Mouse (Mus musculus): ENCODE results near the gene 1700019N19Rik. TPM values are rescaled to one million over a fixed set of nuclear protein-coding genes. Genes with fewer than 3 reads are reported as not detected.

1700019N19Rik gene
- not detected in 2 replicates for polyA plus RNA-seq (2012; rRNA removed)

DNA sequence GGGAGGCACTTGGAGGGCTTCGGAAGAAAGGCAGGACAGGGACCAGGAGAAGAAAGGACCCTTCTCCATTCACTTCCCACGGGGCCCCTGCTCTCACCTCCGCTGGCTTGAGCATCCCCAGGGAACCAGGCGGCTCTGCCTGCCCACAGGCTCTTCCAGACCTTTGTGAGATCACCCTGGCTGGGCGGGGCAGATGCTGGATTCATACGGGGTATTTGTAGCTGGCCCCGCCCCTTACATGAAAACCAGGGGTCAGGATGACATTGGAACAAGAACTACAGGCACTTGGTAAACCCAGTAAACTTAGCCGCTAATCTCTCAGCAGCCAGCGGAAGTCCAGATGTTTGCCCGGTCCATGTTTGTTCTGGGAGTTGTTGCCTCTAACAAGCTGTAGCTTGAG is at the start of gene 1700019N19Rik:
Gene 1700019N19Rik, minus strand, starts transcription at position 178 of the 400 bp plus-strand sequence.
- Histone ChIP-seq H3K27ac (ENCODE audit: insufficient read depth, low read length) (no peak within 1 kb of the TSS), H3K4me3 (replicated peaks; ENCODE audit: insufficient read depth, low read depth, low read length) (no peak within 1 kb of the TSS), H3K27me3 (ENCODE audit: control insufficient read depth, insufficient read depth, low read length) (no peaks in the 10 kb centered on the region), H3K4me1 (ENCODE audit: control insufficient read depth, insufficient read depth, low read length) (no peaks in the 10 kb centered on the region)
- no peak for TF ChIP-seq CTCF (IDR thresholded peaks at IDR 0.05; ENCODE audit: borderline replicate concordance, insufficient read depth, low read depth, low read length)
- TF ChIP-seq POLR2A (IDR thresholded peaks at IDR 0.05; ENCODE audit: borderline replicate concordance, insufficient read depth, low read length) = no peak
- DNase-seq = no peak
- WGBS = 59% methylated on average over 10 of the region's 10 CpGs

GRCm38 (mm10) chr19:58843606-58844005 is 49.3 kb upstream of the 1700019N19Rik start:
- no peak for TF ChIP-seq CTCF (IDR thresholded peaks at IDR 0.05; ENCODE audit: borderline replicate concordance, insufficient read depth, low read depth, low read length)
- no peak for TF ChIP-seq POLR2A (IDR thresholded peaks at IDR 0.05; ENCODE audit: borderline replicate concordance, insufficient read depth, low read length)
- no peak overlapping the region for H3K27ac ChIP-seq (ENCODE audit: insufficient read depth, low read length)
- no peak overlapping the region for H3K4me3 ChIP-seq (replicated peaks; ENCODE audit: insufficient read depth, low read depth, low read length)
- 85% methylated on average over 3 of the region's 3 CpGs for WGBS
- DNase-seq = no peak
- peaks cover 8% of the 10 kb centered on the region for H3K4me1 ChIP-seq (ENCODE audit: control insufficient read depth, insufficient read depth, low read length)
- no peaks in the 10 kb centered on the region for H3K27me3 ChIP-seq (ENCODE audit: control insufficient read depth, insufficient read depth, low read length)

DNA sequence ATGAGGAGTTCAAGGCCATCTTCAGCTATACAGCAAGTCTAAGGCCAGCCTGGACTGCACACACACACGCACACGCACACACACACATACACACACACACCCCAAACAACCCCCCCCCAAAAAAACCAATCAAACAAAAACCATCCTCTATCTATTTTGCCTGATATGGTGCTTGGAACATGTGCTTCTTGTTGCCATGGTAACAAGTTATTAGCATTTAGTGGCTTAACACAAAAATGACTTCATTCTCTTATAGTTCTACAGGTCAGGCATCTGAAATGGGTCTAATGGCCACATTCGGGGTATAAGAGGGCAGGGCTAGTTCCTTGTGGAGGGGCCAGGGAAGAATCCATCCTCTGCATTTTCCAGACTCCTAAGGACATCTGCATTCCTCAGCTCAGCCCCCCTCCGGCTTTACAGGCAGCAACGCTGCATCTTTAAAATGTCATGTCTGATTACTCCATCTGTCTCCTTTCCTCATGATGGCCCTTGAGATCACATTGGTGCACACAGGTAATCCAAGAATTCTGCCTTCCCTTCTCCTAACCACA is 46.5 kb upstream of the 1700019N19Rik start:
- H3K27ac ChIP-seq (ENCODE audit: insufficient read depth, low read length) = no peak overlapping the region
- H3K27me3 ChIP-seq (ENCODE audit: control insufficient read depth, insufficient read depth, low read length) = no peaks in the 10 kb centered on the region
- TF ChIP-seq CTCF (IDR thresholded peaks at IDR 0.05; ENCODE audit: borderline replicate concordance, insufficient read depth, low read depth, low read length) = no peak
- no peak for TF ChIP-seq POLR2A (IDR thresholded peaks at IDR 0.05; ENCODE audit: borderline replicate concordance, insufficient read depth, low read length)
- H3K4me1 ChIP-seq (ENCODE audit: control insufficient read depth, insufficient read depth, low read length) = no peaks in the 10 kb centered on the region
- no peak for DNase-seq
- 72% methylated on average over 5 of the region's 5 CpGs for WGBS
- H3K4me3 ChIP-seq (replicated peaks; ENCODE audit: insufficient read depth, low read depth, low read length) = no peak overlapping the region

- H3K4me3 ChIP-seq (replicated peaks; ENCODE audit: insufficient read depth, low read depth, low read length) = no peak overlapping the region
- 88% methylated on average over 4 of the region's 4 CpGs for WGBS
- no peaks in the 10 kb centered on the region for H3K27me3 ChIP-seq (ENCODE audit: control insufficient read depth, insufficient read depth, low read length)
- DNase-seq = no peak
- H3K27ac ChIP-seq (ENCODE audit: insufficient read depth, low read length) = no peak overlapping the region
- TF ChIP-seq CTCF (IDR thresholded peaks at IDR 0.05; ENCODE audit: borderline replicate concordance, insufficient read depth, low read depth, low read length) (no peak), POLR2A (IDR thresholded peaks at IDR 0.05; ENCODE audit: borderline replicate concordance, insufficient read depth, low read length) (no peak)
- H3K4me1 ChIP-seq (ENCODE audit: control insufficient read depth, insufficient read depth, low read length) = no peaks in the 10 kb centered on the region
These were observed 45.5 kb upstream of the 1700019N19Rik start for GRCm38 (mm10) chr19:58839806-58840205.

DNA sequence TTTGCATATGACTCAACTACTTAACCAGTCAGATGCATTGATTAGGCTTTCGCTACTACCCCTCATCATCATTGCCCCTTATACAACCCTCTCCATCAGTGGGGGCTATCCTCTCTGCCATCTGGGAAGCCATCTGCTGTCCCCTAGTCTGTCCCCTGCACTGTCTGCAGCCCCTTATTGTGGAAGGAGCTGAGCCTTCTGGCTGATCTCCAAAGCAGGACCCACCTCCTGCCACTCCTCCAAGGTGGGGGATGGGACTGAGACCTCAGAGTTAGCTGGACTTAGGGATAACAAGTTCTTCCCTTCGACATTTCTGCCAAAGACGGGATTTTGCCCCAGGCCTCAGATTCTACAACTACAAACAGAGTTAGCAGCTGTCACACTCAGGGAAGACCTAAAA is 45.1 kb upstream of the 1700019N19Rik start:
- H3K27ac ChIP-seq (ENCODE audit: insufficient read depth, low read length) = no peak overlapping the region
- no peak overlapping the region for H3K4me3 ChIP-seq (replicated peaks; ENCODE audit: insufficient read depth, low read depth, low read length)
- no peaks in the 10 kb centered on the region for H3K27me3 ChIP-seq (ENCODE audit: control insufficient read depth, insufficient read depth, low read length)
- no peak for TF ChIP-seq CTCF (IDR thresholded peaks at IDR 0.05; ENCODE audit: borderline replicate concordance, insufficient read depth, low read depth, low read length)
- no peak for TF ChIP-seq POLR2A (IDR thresholded peaks at IDR 0.05; ENCODE audit: borderline replicate concordance, insufficient read depth, low read length)
- DNase-seq = no peak
- no peaks in the 10 kb centered on the region for H3K4me1 ChIP-seq (ENCODE audit: control insufficient read depth, insufficient read depth, low read length)
- 74% methylated on average over 3 of the region's 3 CpGs for WGBS

DNA sequence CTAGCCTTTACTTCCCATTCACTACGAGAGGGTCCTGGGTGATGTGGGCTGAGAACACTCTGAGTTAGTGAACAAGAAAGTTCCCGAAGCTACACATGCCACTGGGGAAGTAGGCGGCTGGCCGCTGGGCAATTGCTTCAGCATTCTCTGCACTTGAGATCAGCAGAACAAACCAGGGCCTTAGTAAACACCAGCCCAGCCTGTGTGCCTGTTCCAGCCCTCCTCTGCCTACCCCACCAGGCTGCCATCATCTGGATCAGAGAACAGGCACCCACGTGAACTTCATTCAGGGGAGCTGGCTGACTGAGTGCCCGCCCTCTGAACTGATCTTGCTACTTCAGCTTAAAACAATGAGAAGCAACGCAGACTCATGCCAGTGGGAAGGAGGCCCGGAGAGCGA is 44.4 kb upstream of the 1700019N19Rik start:
- no peaks in the 10 kb centered on the region for H3K4me1 ChIP-seq (ENCODE audit: control insufficient read depth, insufficient read depth, low read length)
- 82% methylated on average over 9 of the region's 9 CpGs for WGBS
- no peak overlapping the region for H3K27ac ChIP-seq (ENCODE audit: insufficient read depth, low read length)
- no peak for DNase-seq
- H3K27me3 ChIP-seq (ENCODE audit: control insufficient read depth, insufficient read depth, low read length) = no peaks in the 10 kb centered on the region
- H3K4me3 ChIP-seq (replicated peaks; ENCODE audit: insufficient read depth, low read depth, low read length) = no peak overlapping the region
- no peak for TF ChIP-seq CTCF (IDR thresholded peaks at IDR 0.05; ENCODE audit: borderline replicate concordance, insufficient read depth, low read depth, low read length)
- no peak for TF ChIP-seq POLR2A (IDR thresholded peaks at IDR 0.05; ENCODE audit: borderline replicate concordance, insufficient read depth, low read length)

DNA sequence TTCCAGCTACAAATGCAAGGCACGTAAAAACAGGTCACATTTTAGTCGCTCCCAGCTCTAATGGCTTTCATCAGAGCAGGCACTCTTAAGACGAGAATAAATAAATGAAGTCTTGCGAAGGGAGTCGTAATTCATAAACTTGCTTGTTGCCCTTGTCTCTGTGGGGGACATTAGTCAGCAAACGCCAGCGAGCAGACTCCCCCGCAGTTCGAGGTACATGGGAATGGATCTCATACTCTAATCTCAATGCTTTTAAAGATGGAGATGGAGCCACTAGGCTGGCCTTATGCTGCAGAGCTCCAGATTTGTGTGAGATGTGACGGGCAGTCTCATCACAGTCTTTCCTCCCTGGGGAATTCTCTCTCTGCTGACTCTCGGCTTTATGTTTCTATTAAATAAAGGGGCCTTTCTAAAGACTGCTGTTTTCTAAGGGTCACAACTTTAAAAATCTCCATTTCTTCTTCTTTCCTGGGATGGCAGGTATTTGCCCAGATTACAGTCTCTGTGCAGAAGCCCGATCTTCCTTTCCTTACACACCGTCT is 39.4 kb upstream of the 1700019N19Rik start:
- TF ChIP-seq POLR2A (IDR thresholded peaks at IDR 0.05; ENCODE audit: borderline replicate concordance, insufficient read depth, low read length) = no peak
- no peak for TF ChIP-seq CTCF (IDR thresholded peaks at IDR 0.05; ENCODE audit: borderline replicate concordance, insufficient read depth, low read depth, low read length)
- no peak overlapping the region for H3K27ac ChIP-seq (ENCODE audit: insufficient read depth, low read length)
- no peak for DNase-seq
- WGBS = 91% methylated on average over 13 of the region's 13 CpGs
- H3K4me3 ChIP-seq (replicated peaks; ENCODE audit: insufficient read depth, low read depth, low read length) = no peak overlapping the region
- peaks cover 25% of the 10 kb centered on the region for H3K4me1 ChIP-seq (ENCODE audit: control insufficient read depth, insufficient read depth, low read length)
- H3K27me3 ChIP-seq (ENCODE audit: control insufficient read depth, insufficient read depth, low read length) = no peaks in the 10 kb centered on the region

DNA sequence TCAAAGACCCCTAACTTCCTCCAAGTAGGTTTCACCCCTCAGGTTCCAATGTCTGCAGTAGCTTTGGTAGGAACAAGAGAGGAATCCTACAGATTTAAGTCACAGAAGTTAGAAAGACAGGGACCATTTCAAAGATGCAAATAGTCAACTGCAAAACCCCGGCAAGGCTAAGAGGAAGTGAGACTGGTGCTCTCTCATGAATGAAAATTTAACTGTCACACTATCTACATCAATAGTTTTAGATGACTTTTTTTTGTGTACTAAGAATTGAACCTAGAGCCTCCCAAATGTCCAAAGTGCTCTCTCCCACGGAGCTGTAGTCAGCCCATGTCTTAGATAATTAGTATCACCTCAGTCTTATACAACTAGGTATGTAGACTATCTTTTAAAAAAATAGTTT is 38.7 kb upstream of the 1700019N19Rik start:
- no peak overlapping the region for H3K4me3 ChIP-seq (replicated peaks; ENCODE audit: insufficient read depth, low read depth, low read length)
- no peak for DNase-seq
- H3K4me1 ChIP-seq (ENCODE audit: control insufficient read depth, insufficient read depth, low read length) = peaks cover 26% of the 10 kb centered on the region
- TF ChIP-seq POLR2A (IDR thresholded peaks at IDR 0.05; ENCODE audit: borderline replicate concordance, insufficient read depth, low read length) (no peak), CTCF (IDR thresholded peaks at IDR 0.05; ENCODE audit: borderline replicate concordance, insufficient read depth, low read depth, low read length) (no peak)
- H3K27me3 ChIP-seq (ENCODE audit: control insufficient read depth, insufficient read depth, low read length) = no peaks in the 10 kb centered on the region
- WGBS = 93% methylated on average over 2 of the region's 2 CpGs
- no peak overlapping the region for H3K27ac ChIP-seq (ENCODE audit: insufficient read depth, low read length)

Measured in cerebellum, adult 2 months (tissue).